Mouse (Mus musculus): ENCODE measurements at regions not wholly inside any gene's neighbourhood (a gene's known extent, or its start where the extent isn't known, plus 50 kb on each side); places are given as distances from the start of the nearest gene placed in this dataset.

DNA sequence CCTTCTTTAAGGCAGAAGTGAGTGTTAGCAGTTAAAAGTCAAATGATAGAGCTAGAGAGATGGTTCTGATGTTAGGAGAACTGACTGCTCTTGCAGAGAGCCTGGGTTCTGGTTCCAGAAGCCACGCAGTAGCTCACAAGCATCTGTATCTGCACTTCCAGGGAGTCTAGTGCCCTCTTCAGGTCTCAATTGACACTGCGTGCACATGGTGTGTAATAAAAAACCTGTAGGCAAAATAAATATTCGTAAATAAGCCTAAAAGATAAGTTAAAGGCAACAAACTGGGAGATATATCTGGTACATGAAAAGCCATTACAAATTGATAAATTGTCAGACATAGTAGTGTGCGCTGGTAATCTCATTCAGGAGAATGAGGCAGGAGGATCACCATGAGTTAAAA, 133.8 kb upstream of the Csf3r start:
- no peak for DNase-seq

DNA sequence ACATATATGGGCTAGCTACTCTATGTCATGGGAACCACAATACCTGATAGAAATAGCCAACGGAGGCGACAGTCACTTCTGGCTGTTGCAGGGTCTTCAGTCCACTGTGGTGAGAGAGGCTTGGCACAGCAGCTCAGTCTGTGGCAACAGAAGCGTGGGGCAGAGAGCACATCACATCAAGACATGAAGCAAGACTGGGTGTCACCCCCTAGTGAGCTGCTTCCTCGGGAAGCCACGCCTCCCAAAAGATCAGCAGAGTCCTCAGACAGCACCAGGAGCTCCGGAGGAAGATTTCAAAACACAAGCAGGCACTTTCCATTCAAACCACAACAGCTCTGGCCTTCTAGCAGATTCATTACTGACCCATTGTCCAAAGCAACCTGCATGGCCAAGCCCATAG, 131.2 kb upstream of the Csf3r start:
- no peak for DNase-seq

DNA sequence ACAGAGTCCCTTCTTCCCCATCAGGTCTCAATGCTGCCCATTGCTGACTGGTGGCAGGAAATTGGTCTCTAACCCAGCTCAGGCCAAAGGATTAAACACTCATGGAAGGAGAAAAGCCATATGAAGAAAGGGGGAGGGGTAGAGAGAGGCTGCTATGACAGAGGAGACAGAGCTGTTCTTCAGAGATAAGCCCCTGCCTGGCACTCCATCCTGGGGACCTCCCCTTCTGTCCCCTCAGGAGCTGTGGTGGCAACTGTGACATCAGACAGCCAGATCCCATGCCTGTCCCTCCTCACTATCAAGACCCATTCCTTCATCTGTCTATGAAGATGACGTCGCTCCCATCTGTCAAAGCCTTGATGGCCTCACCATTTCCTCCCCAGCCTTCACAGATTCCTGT, 126.6 kb upstream of the Csf3r start:
- DNase-seq: no peak

DNA sequence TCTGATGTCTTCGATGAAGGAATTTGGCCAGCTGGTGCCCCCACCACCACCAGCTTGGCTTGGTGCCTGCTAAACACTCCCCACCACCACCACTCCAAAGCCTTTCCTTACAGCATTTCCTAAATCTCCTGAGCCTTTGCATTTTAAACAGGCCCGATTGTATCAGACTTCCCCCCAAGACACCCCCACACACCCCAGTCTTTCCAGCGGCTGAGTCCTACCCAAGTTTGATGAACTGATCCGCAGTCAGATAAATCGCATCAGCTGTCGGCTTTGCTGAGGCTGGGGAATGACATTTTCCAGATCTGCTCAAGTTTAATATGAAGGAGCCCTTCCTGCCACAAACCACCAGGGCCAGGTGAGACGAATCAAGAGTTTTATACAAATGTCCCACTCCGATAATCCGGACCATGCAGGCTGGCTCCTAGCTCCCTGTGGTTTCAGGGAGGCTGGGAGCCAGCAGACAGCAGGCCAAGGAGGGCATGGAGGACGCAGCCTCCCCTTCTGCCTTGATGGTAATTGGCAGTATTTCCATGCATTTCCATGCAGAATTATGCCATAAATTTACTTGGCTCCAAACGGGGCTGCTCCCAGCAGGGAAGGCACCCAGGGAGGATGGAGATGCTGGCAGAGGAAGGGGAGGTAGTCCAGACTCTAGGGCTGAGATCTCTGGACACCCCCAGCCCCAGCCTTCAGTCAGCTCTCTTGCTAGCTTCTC, 125.6 kb upstream of the Csf3r start:
- DNase-seq: no peak

DNA sequence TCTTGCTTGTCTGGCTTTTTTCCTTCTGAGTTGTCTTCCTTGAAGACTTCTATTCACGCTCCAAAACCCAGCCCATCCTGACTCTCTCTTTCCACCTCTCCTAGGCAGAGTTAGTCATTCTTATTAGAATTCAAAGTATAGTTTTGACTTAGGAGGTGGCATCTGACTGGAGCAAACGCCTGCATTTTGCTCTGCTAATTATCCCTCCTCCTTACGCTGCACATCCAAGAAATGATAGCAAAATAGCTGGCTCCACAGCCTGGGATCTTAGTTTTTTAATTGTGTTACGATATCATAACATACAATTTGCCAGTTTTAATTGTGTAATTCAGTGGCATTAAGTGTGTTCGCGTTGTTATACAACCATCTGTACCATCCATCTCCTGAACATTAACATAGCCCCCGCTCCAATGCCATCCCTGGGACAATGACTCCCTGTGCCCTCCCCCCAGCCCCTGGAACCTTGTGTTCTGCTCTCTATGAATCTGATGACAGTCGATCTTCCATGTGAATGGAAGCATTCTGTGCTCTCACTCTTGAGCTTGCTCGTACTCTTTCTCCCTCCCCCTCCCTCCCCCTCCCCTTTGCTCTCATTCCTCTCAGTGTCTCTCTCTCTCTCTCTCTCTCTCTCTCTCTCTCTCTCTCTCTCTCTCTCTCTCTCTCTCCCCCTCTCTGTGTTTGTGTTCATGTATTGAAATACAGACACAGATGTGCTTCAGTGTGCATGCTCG, 122.6 kb upstream of the Csf3r start:
- no peak for DNase-seq

DNA sequence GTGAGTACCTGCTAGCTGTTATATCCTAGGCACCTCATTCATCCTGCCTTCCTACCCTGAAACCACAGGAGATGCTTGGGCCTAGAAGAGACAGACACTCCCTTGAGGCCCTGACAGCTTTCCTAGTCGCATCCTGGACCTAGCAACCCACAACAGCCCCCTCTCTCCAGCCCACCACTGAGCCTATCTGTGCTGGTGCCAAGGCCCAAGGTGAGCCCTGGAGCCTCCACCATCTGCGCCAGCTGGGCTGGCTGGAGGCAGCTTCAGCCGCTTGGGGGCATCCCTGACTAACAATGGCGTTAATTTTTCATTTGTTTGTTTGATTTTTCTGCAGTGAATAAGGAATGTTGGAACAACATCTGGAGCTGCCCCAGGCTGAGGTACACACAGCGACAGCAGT, 118.1 kb upstream of the Csf3r start:
- DNase-seq: no peak

DNA sequence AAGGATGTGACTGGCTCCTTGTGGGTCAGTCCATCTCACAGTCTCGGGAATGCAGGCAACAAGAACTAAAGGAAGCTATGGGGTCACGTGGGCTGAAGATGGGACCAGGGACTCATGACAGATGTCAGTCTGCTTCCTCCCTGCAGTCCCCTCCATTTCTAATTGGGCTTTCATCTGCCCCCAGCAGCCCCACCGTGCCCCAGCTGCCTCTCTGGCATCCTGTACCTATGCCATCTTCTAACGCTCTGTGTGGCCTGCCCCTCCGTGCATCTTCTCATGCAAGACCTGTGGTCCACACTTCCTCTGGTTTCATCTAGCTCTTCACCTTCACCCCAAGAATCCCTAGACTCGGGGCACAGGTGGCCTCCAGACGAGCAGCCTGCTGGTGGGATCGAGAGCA, 115.4 kb upstream of the Csf3r start:
- DNase-seq: no peak

DNA sequence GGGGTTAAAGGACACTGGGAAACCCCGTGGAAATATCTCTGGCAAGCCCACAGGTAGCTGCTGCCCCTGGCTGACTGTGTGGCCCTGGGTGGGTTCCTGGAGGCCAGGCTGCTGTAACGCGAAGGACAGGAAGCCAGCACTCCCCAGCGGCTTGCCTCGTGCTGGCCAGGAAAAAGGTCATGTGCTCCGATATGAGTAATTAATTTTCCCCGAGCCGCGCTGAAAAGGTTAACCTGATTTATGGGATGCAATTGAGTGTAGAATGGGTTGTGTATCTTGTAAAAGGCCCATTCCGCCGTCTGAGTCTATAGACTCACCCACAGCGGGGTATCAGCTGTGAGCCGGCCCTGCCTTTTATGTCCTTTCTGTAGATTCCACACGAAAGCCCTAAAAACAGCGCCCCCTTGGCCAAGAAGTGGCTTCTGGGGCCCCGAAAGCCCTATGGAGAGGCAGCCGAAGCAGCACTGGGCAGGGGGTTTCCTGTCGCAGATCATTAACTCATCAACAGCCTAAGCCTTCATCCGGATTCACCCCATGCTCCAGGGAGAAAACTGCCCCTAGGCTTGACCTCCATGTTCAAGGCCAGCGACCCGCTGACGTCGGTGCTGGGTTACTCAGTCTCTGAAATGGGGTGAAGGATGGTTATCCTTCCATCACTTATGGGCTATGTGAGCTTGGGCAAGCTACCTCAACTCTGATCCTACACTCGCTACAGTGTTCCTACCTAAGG, 112.6 kb upstream of the Csf3r start:
- no peak for DNase-seq

DNA sequence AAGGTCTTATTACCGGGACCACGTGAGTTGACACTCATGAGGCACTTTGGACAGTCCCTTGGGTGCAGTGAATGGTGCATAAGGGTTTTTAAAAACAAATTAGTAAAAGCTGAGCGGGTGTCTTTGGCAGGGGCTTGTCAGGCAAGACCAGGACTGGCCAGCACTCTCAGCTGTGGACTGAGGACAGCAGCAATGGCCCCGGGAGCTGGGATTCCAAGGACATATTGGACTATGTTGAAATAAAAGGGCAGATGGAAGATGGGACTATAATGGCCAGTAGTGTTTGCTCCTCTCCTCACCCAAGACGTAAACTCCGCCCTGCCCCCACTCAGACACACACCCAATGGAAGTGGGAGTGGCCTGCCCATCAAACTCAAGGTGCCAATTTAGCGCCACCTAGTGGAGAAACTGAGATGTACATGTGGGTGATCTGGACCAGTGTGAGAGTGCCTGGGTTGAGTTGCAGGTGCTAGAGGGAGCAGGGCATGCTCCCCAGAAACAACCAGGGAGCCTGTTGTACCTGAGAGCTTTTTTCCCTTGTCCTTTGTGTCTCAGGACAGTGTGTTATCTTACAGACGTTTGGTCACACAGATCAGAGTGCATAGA, 111.8 kb upstream of the Csf3r start:
- DNase-seq: peak; percentile 54

DNA sequence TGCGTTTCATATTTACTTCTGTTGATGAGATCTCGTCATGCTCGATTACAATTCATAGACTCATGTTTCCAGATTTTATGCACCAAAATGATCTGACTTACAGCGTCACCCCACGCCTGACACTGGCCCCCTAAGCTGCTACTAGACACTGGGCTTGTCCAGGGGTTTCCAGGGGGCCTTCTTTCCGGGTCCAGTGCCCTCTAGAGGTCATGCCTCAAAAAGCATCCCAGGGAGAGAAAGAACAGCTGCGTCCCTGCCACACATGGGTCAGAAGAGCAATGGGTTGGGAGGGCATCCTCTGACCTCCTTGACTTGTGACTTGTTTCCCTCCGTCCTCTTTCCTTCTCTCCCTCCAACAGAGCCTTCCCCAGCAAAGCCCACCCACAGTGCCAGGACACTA, 109.2 kb upstream of the Csf3r start:
- DNase-seq: no peak

DNA sequence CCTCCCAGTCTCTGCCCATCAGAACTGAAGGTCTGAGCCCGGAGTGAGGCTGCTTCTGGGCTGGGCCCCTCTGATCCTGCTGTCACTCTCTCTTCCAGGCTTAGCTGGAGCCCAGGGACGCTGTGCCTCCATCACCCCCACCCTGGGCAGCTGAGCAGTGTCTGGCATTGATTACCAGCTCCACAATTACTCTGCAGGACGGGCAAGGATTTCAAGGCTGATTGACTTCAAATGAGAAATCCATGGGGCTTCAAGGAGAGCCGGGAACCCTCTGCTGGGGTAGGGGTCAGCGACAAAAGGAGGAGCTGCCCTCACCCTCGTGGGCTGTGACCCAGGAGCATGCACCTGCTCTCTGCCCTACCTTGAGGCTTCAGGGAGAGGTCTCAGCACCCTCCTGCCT, 107.1 kb upstream of the Csf3r start:
- DNase-seq: no peak

DNA sequence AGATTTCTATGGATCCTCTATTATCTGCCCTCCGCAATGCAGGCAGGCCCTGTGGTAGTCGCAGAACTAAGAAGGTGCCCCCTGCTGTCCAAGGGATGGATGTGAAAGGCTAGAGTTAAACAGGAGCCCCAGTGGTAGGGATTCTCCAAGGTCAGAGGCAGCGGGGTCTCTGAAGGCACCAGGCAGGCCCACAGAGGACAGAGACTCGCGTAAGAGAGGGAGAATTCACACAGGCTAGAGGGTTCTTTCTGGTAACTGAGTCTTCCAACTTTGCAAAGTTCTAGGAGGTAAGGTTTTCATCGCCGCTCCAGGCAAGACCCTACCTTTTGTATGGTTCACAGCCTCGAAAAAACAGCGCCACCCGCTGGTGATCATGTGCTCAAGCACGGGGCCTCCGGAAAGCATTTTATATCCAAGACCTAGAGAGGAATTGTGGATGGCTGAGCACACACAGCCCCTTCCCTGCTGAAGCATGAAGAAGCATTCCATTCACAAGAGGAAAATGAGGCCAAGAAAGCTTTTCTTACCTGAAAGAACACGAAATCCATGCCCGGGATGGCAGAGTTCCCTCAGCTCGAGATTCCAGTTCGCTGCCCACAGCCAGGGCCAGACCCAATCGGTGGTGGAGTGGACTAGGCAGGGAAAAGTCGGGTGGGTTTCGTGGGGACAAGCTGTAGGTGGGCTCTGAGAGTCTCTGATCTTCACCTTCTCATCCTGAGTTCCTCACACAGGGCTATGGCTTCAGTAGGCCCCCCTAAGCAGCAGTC, 102.6 kb upstream of the Csf3r start:
- peak; percentile 61 for DNase-seq

DNA sequence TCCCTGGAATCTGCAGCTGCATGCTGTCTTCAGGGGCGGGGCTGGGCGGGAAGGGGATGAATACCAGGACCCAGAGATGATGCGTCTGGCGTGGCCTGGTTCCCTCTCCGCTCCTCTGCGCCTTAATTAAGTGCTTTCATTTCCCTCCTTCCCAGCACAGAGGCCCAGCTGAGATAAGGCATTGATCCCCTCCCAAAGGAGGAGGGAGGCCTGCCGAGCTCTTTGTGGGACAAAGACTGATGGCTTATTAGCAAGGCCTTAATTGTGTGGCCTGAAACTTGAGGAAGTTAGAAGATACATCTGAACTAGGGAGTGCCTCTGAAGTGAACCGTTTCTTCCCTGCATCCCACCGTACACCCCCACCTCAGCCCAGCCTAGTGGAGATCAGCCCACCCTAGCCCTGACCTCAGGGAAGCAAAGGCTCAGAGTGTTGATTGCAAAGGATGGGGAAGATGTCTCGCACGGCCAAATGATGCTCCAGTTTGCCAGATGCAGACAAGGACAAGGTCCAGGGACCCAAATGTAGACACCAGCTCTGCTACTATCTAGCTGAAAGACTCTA, 102.0 kb upstream of the Csf3r start:
- DNase-seq: no peak

DNA sequence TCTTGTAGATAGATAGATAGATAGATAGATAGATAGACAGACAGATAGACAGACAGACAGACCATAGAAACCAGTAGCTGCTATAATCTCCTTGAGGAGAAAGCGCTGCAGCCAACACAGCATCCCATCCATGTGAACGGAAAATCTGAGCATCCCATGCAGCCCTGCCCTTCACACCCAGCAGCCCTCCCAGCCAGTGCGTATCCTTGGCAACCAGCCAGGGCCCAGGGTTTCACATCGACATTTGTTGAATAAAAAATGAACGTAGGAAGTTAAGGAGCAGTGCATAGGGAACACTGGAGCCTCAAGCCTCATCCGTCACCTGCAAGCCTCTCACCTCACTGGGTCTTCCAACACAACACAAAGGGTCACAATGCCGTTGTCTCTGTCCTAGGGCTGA, 101.1 kb upstream of the Csf3r start:
- no peak for DNase-seq

DNA sequence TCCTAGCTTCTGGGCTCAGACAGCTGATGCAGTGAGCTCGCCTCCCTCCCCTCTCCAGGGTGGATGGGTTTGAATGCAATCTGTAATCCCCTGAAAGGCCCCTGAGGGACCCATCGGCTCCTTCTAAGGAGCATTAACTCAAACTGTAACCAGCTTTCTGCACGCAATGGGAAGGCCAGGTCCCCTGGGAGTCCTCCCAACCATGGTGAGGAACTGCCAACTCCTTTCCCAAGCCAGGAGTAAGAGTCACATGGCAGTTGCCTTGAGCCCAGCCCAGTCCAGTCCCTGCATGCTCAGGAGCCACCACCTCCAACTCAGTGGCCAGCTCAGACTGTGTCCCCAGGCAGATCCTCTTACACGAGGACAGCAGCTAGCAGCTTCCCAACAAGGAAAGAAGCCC, 96.2 kb upstream of the Csf3r start:
- no peak for DNase-seq

DNA sequence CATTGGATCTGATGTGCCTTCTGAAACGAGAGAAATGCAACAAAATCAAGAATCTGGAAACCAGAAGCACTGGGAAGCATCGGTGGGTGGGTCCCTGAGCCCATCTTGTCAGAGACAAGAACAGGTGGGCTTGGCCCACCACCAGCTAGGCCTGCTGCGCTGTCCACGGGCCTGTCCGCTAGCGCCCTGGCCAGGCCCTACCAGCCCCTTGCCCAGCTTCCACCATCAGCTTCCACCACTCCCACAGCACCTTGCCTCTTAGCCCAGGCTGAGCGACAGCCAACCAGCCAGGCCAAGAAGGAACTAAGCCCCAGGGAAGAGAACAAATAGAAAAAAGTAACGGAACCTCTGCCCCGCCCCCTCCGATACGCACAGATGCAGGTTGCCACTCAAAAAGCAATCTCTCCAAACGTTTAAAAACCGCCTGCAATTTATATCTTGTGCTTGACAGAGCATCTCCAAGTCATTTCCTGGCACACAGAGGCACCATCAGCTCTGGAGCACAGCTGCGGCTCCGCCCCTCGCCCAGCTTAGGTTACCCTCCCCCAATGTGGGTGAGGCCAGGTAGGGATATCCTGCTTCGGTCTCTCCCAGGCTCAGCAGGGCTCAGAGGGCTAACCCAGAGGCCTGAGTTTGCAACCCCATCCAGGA, 95.1 kb upstream of the Csf3r start:
- no peak for DNase-seq

DNA sequence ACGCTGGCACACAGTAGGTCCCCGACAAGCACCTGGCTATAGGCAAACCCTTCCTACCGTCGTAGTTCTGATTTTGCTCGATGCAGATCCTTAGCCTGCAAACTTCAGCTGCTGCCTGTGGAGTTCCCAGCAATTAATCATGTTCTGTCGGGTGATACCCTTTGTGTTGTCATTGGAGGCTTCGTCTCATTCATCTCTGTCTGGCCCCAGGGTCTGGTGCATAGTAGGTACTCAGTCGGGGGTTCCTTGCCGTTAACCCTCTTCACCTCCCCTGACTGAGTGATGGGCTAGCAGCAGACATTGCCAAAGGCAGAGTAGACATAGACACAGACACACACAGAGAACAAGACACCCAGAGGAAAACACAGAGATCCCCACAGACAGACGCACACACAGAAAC, 93.6 kb upstream of the Csf3r start:
- no peak for DNase-seq

DNA sequence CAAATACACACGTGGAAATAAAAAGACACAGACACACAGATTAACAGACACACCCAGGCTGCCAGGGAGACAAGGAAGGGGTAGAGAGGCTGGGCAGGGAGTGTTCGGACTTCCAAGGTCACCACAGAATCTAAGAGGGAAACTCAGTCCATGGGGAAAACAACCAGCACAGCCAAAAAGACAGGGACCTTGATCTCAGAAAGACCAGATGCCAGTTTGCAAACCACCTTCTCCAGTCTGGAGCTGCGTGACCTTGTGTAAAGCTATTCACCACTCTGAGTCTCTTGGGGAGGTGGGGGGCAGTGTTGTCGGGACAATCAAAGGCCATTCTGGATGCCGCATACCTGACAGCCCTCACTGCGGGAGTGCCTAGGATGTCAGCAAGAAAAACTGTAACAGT, 93.0 kb upstream of the Csf3r start:
- no peak for DNase-seq

DNA sequence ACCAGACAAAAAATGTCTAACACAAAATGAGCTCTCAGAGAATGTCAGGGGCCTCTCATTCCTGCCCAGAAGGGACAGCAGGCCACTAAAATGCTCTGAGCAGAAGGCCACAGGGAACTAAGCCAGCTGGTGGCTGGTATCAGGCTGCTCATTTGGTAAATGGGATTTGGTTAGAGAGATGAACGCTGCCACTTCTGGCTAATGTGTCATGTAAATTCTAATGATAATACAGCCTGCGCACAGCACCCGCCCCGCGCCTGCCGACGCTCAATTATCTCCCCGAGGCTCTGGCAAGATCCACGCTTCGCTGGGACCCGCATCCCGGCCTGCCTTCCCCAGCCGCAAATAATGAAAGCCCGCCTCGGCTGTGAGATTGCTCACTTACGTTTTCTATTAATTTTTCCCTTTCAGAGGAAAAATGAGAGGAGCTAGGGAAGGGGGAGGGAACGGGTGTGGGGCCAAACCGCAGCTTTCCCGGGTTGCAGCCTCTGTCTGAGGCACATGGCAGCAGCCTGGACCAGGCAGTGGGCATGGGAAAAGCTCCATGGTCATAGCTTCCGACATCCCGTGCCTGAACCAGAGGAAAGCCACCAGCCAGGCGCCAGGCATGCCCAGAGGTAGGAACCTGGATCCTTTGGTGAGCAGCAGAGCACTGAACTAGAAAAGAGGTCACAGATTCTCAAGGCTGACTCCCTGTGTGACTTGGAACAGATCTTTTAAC, 92.2 kb upstream of the Csf3r start:
- no peak for DNase-seq

DNA sequence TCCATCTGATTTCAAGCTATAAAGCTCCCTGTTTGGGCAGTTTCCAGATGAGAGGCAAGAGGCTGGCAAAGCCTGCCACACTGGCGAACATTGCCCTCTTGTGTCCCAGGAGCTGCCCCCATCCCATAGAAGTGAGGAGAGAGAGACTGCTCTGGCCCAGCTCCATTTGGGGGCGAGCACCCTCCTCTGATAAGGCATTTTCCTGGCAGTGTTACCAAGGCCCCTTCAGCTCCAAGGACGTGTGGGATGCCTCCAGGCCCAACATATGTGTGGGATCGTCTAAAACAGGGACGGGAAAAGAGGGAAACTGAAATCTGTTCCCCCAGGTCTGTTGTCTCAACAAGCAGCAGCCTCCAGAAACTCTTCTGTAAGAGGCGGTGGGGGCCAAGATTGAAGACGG, 88.0 kb upstream of the Csf3r start:
- DNase-seq: no peak

DNA sequence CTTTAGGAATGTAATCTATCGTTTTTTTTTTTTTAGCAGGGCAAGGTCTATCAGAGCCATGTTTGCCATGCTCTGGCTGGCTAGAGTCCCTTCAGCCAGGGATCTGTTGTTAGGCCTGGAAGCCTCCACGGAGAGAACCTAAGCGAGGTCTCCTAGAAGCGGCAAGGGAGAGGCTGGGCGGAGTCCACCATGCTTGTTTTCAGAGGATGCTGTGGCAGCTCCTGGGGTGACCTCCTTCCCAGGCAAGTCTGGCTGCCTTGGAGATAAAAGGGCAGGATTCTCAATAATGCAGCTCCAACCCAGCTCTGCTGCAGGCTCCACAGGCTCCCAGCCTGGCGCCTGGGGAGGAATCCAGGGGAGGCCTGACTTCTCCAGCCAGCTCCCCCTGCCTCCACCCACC, 86.2 kb upstream of the Csf3r start:
- no peak for DNase-seq

Data from right cerebral cortex, postnatal 14 days (tissue).